Mouse (Mus musculus) heart, postnatal 0 days (tissue): ENCODE data around the gene Gm21312. TPM values are rescaled to one million over a fixed set of nuclear protein-coding genes. Genes with fewer than 3 reads are reported as not detected.
"Not testable (repeated sequence)": the region's sequence is repeated elsewhere in the genome, so short reads cannot be mapped to it uniquely, and the experiment has no call there.

Experiments
- ATAC-seq: fragments of 200-750 bp; cut with Nextera tagmentation; 2 replicates; pipeline ENCODE4 v1.8.0; 2017; ENCODE audit warnings: low read depth, moderate number of reproducible peaks, moderate library complexity; ENCODE audit not compliant: insufficient read depth
- DNase-seq: peaks from one replicate; pipeline ENCODE4 v3.0.0-alpha.2; 2016; ENCODE audit warnings: low spot score
- H3K27ac ChIP-seq: fragments of 300-500 bp; sonication (generic); 2 replicates; pipeline ENCODE4 v1.5.1; 2014; ENCODE audit warnings: low read depth, mild to moderate bottlenecking
- H3K27me3 ChIP-seq: fragments of 300-500 bp; sonication (generic); 2 replicates; pipeline ENCODE4 v1.6.1; 2014; ENCODE audit warnings: low read length, mixed read lengths; ENCODE audit not compliant: control insufficient read depth, insufficient read depth
- H3K36me3 ChIP-seq: fragments of 300-500 bp; sonication (generic); replicated peaks from 2 replicates; pipeline ENCODE4 v1.6.1; 2014; ENCODE audit warnings: low read length, mixed read lengths; ENCODE audit not compliant: control insufficient read depth, insufficient read depth
- H3K4me1 ChIP-seq: fragments of 300-500 bp; sonication (generic); 2 replicates; pipeline ENCODE4 v1.6.1; 2014; ENCODE audit warnings: antibody characterized with exemption; ENCODE audit not compliant: control insufficient read depth, insufficient read depth
- H3K4me2 ChIP-seq: fragments of 300-500 bp; sonication (generic); 2 replicates; pipeline ENCODE4 v1.6.1; 2014; ENCODE audit warnings: low read depth, mild to moderate bottlenecking, low read length, moderate library complexity
- H3K4me3 ChIP-seq: fragments of 300-500 bp; sonication (generic); 2 replicates; pipeline ENCODE4 v1.5.1; 2014; ENCODE audit warnings: low read depth, low read length
- H3K9ac ChIP-seq: fragments of 300-500 bp; sonication (generic); replicated peaks from 2 replicates; pipeline ENCODE4 v1.6.1; 2014; ENCODE audit warnings: low read depth, low read length, mixed read lengths
- H3K9me3 ChIP-seq: fragments of 300-500 bp; sonication (generic); replicated peaks from 2 replicates; pipeline ENCODE4 v1.6.1; 2016; ENCODE audit warnings: low read length; ENCODE audit not compliant: control insufficient read depth
- WGBS: fragments of 180-500 bp; shearing (Covaris S2); extraction: QIAGEN DNeasy Blood & Tissue Kit; methylation state at CpG from one replicate; pipeline ENCODE4 v1.1.7; 2014; 5-methylcytosine and 5-hydroxymethylcytosine counted together
- polyA plus RNA-seq: library from polyadenylated mRNA; unstranded; fragments of >200 nt; fragmentation: Nextera tagmentation; extraction: Ambion mirVana; gene quantifications from 2 replicates; pipeline ENCODE4 v1.2.1, GENCODE M21; 2015
- total RNA-seq: library from RNA; depleted of rRNA; stranded (reverse); fragments of >200 nt; gene quantifications from 2 replicates; pipeline ENCODE4 v1.2.3, GENCODE M21; 2014; ENCODE audit warnings: low replicate concordance; rRNA removed

The Gm21312 gene
- total RNA-seq, result not detected in 2 replicates
- not detected in 2 replicates for polyA plus RNA-seq

GRCm38 (mm10) chr10:104176724-104177123, at the start of gene Gm21312:
Gene Gm21312, plus strand, starts transcription at chr10:104177024.
- ATAC-seq, H3K9ac ChIP-seq, H3K36me3 ChIP-seq, DNase-seq, H3K27me3 ChIP-seq, H3K4me2 ChIP-seq, H3K4me3 ChIP-seq, H3K27ac ChIP-seq, H3K9me3 ChIP-seq, H3K4me1 ChIP-seq: not testable (repeated sequence)
- no CpG with 5 or more reads among the region's 3 CpGs for WGBS

DNA sequence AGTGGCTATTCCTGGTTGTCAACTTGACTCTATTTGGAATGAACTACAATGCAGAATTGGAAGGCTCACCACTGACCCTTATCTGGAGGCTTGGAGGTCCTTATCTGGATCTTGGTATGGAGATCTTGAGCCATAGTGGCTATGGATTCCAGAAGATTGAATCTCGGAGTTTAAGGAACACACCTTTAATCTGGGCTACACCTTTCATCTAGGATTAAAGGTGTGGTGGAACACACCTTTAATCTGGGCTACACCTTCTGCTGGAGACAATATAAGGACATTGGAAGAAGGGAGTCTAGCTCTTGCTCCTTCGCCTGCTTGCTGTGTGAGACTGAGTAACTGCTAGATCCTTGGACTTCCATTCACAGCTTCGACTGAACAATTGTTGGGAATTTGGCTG, 34.1 kb upstream of the Gm21312 start, which contains the start of gene Gm21293:
Gm21293 (plus strand) TSS at position 301 of the 400 bp plus-strand sequence.
- not testable (repeated sequence) for H3K36me3 ChIP-seq, DNase-seq, H3K4me2 ChIP-seq, H3K27ac ChIP-seq, H3K4me1 ChIP-seq, ATAC-seq, H3K9ac ChIP-seq, H3K4me3 ChIP-seq, H3K9me3 ChIP-seq, H3K27me3 ChIP-seq
- no CpG with 5 or more reads among the region's 3 CpGs for WGBS

- WGBS, result no CpG with 5 or more reads among the region's 3 CpGs
- not testable (repeated sequence) for H3K27me3 ChIP-seq, H3K9ac ChIP-seq, H3K9me3 ChIP-seq, DNase-seq, ATAC-seq, H3K4me1 ChIP-seq, H3K36me3 ChIP-seq, H3K4me3 ChIP-seq, H3K27ac ChIP-seq, H3K4me2 ChIP-seq
Measured at GRCm38 (mm10) chr10:104151197-104151596, 25.6 kb upstream of the Gm21312 start, which contains the start of gene Gm6763. Gene Gm6763, plus strand, starts transcription at chr10:104151497.

- H3K4me2 ChIP-seq, H3K36me3 ChIP-seq, H3K4me1 ChIP-seq, H3K27ac ChIP-seq, ATAC-seq, DNase-seq, H3K27me3 ChIP-seq, H3K4me3 ChIP-seq, H3K9me3 ChIP-seq, H3K9ac ChIP-seq: not testable (repeated sequence)
- no CpG with 5 or more reads among the region's 3 CpGs for WGBS
Measured at GRCm38 (mm10) chr10:104159706-104160105, 17.1 kb upstream of the Gm21312 start, which contains the start of gene Gm8764. Gene Gm8764, plus strand, starts transcription at chr10:104160006.

DNA sequence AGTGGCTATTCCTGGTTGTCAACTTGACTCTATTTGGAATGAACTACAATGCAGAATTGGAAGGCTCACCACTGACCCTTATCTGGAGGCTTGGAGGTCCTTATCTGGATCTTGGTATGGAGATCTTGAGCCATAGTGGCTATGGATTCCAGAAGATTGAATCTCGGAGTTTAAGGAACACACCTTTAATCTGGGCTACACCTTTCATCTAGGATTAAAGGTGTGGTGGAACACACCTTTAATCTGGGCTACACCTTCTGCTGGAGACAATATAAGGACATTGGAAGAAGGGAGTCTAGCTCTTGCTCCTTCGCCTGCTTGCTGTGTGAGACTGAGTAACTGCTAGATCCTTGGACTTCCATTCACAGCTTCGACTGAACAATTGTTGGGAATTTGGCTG, 8.6 kb upstream of the Gm21312 start, which contains the start of gene Gm21304:
Gm21304 (plus strand) TSS at position 301 of the 400 bp plus-strand sequence.
- not testable (repeated sequence) for H3K27me3 ChIP-seq, H3K4me2 ChIP-seq, ATAC-seq, H3K36me3 ChIP-seq, DNase-seq, H3K4me3 ChIP-seq, H3K27ac ChIP-seq, H3K4me1 ChIP-seq, H3K9me3 ChIP-seq, H3K9ac ChIP-seq
- WGBS, result no CpG with 5 or more reads among the region's 3 CpGs

DNA sequence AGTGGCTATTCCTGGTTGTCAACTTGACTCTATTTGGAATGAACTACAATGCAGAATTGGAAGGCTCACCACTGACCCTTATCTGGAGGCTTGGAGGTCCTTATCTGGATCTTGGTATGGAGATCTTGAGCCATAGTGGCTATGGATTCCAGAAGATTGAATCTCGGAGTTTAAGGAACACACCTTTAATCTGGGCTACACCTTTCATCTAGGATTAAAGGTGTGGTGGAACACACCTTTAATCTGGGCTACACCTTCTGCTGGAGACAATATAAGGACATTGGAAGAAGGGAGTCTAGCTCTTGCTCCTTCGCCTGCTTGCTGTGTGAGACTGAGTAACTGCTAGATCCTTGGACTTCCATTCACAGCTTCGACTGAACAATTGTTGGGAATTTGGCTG, 8.4 kb downstream of the Gm21312 start, which contains the start of gene Gm20765:
Gm20765 (plus strand) TSS at position 301 of the 400 bp plus-strand sequence.
- not testable (repeated sequence) for H3K4me2 ChIP-seq, H3K36me3 ChIP-seq, H3K4me1 ChIP-seq, DNase-seq, H3K27me3 ChIP-seq, ATAC-seq, H3K9ac ChIP-seq, H3K9me3 ChIP-seq, H3K4me3 ChIP-seq, H3K27ac ChIP-seq
- WGBS, result no CpG with 5 or more reads among the region's 3 CpGs

- WGBS, result no CpG with 5 or more reads among the region's 3 CpGs
- DNase-seq, result not testable (repeated sequence)
Measured at GRCm38 (mm10) chr10:104193742-104194141, 16.9 kb downstream of the Gm21312 start, which contains the start of gene Gm4340. Gene Gm4340, plus strand, starts transcription at chr10:104194042.

More at GRCm38 (mm10) chr10:104193742-104194141, 16.9 kb downstream of the Gm21312 start, which contains the start of gene Gm4340:
- H3K4me1 ChIP-seq, H3K9ac ChIP-seq, H3K4me3 ChIP-seq, H3K4me2 ChIP-seq, H3K27ac ChIP-seq, H3K9me3 ChIP-seq, ATAC-seq, H3K36me3 ChIP-seq, H3K27me3 ChIP-seq: not testable (repeated sequence)
